Mouse (Mus musculus): ENCODE results near the gene Esp15. TPM values are rescaled to one million over a fixed set of nuclear protein-coding genes. Genes with fewer than 3 reads are reported as not detected.
"Not testable (repeated sequence)": the region's sequence is repeated elsewhere in the genome, so short reads cannot be mapped to it uniquely, and the experiment has no call there.

Esp15 gene
- polyA plus RNA-seq (2016; fragmentation: Nextera tagmentation; extraction: Ambion mirVana): not detected in 2 replicates

DNA sequence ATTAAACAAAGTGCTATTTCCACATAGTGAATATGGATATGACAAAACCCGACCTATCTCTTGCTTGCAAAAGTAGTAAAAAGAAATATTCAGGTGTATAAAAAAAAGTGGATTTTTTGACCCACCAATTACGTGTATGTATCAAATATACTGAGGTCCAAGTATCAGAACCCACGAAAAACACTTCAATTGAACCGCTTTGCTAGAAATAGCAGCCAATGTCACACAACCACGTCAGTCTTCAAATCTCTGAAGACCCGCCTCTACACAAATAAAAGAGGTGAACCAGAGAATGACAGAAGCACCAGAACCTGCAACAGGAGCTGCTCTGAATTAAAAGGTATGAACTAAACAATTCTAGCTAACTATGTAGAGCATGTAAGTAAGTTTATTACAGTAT is at the start of gene Esp15:
Gene Esp15 (plus strand): TSS at position 301 of the 400 bp plus-strand sequence.
- not testable (repeated sequence) for H3K36me3 ChIP-seq; H3K4me2 ChIP-seq (replicated peaks); H3K4me3 ChIP-seq; H3K27me3 ChIP-seq; H3K27ac ChIP-seq; H3K9ac ChIP-seq; ATAC-seq (ENCODE audit: insufficient number of reproducible peaks, insufficient read depth, low FRiP score, low TSS enrichment); H3K4me1 ChIP-seq; H3K9me3 ChIP-seq
- WGBS: 70% methylated on average over 6 of the region's 6 CpGs

DNA sequence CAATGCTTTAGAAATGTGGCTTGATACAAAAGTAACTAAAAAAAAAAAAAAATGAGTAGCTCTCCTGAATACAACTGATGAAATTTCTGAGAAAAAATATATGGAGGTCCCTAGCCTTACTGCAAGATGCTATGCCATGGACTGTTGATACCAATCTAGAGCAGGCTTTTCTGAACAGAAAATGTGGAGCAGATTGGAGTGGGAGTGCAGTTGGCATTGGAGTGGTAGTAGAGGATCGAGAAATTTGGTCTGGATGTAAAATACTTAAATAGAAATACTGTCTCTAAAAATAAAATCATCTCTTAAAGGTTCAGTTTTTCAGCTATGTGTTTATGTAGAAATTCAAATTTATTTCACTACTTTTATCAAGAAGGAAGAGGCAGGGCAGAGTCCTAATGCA is 49.2 kb upstream of the Esp15 start:
- no peak overlapping the region for H3K9ac ChIP-seq
- H3K27ac ChIP-seq: no peak overlapping the region
- H3K36me3 ChIP-seq: no peaks in the 10 kb centered on the region
- no peak overlapping the region for H3K4me3 ChIP-seq
- no peak overlapping the region for H3K4me2 ChIP-seq (replicated peaks)
- H3K27me3 ChIP-seq: no peaks in the 10 kb centered on the region
- WGBS: 48% methylated on average over 1 of the region's 1 CpGs
- no peaks in the 10 kb centered on the region for H3K4me1 ChIP-seq
- 0 out of 2 replicates have a peak, but pooled peaks cover 4% of the 10 kb centered on the region for H3K9me3 ChIP-seq
- ATAC-seq (ENCODE audit: insufficient number of reproducible peaks, insufficient read depth, low FRiP score, low TSS enrichment): no peak

Other genes starting within 250 kb of the Esp15 start
- gene Esp18, start 234.6 kb upstream of the Esp15 start, polyA plus RNA-seq (2016; fragmentation: Nextera tagmentation; extraction: Ambion mirVana): not detected in 2 replicates
- not detected in 2 replicates for gene Esp16, start 104.8 kb upstream of the Esp15 start, polyA plus RNA-seq (2016; fragmentation: Nextera tagmentation; extraction: Ambion mirVana)